Mouse (Mus musculus) adrenal gland, postnatal 36 days (tissue): Measurements from ENCODE around the gene Pgpep1. TPM values are rescaled to one million over a fixed set of nuclear protein-coding genes. Genes with fewer than 3 reads are reported as not detected.

ENCODE experiments used
- DNase-seq, 2 experiments: peaks; one replicate each; pipeline ENCODE4 v3.0.0; 2021; ENCODE audit warnings: mixed read lengths in 1 of 2
- total RNA-seq, 2 experiments: library from RNA; stranded (reverse); gene quantifications; 2 replicates each; pipeline ENCODE4 v1.2.3; 2021

The Pgpep1 gene
- total RNA-seq, 2 experiments from 2014 or later = 138 to 139 TPM

DNA sequence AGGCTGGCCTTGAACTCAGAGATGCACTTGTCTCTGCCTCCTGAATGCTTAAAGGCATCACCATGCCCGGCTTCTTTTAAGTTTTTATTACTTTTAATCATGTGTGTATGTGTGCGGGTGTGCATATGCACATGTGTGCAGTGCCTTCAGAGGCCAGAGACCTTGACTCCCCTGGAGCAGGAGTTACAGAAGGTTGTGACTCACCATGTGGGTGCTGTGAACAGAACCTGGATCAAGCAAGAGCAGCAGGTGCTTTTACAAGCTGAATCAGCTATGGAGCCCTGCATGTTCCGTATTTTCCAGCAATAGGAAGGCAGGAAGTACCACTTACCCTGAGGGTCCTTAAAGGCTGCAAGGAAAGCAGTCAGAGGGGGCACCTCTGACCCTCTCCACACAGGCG, 31.0 kb upstream of the Pgpep1 start:
- DNase-seq = no peak

DNA sequence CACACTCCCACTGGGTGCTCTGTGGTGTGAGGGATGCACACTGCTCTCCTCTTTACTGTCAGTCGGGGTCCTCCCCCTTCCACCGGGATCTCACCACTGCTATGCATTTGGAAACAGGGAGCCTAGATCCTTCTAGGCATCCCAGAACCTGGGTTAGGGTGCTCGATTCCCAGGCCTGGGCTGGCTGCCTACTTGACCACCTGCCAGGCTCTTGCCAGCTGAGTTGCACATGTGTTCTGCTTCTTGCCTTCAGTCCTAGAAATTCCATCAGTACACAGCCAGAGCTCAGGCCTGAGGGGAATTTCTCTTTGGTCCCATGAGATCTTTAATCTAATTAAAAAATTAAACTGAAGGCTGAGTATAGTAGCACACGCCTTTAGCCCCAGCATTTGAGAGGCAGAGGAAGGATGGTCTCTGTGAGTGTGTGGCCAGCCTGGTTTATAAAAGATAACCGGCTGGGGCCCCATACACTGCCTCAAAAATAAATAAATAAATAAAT, 29.8 kb upstream of the Pgpep1 start:
- DNase-seq = no peak

DNA sequence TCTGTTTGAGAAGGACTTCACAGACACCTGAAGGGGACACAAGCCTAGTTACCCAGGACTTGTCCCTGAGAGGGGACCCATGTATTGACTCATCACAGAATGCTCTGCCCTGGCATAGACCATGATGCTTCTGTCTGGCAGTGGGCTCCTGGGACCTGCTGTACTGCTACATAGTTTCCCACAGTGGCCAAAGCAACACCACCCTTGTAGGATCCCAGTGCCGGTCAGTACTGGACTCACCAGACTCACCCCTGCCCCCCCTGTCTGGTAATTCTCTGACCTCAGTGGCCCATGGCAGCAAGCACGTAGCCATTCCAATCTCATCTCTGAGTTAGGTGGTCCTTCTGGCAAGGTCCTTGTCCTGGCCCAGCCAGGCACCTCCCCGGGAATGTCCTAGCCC, 27.9 kb upstream of the Pgpep1 start:
- no peak for DNase-seq

DNA sequence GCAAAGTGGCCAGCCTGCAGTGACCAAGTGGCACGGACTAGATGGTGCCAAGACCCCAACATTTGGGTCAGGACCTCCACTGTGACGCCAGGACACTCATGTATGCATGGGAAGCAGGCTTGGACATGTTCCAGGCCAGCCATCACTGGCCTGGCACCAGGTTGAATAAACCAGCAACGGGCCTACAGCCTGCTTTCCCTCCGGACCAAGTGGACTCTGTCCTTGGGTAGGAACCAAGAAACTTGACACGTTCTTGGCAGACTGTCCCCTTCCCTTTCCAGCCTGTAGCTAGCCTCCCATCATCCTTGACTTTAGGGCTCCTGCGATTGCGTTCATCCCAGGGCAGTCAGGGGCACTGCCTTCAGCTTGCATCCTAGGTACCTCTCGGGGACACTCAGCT, 27.4 kb upstream of the Pgpep1 start:
- peak; percentile 83 to 87 for DNase-seq

DNA sequence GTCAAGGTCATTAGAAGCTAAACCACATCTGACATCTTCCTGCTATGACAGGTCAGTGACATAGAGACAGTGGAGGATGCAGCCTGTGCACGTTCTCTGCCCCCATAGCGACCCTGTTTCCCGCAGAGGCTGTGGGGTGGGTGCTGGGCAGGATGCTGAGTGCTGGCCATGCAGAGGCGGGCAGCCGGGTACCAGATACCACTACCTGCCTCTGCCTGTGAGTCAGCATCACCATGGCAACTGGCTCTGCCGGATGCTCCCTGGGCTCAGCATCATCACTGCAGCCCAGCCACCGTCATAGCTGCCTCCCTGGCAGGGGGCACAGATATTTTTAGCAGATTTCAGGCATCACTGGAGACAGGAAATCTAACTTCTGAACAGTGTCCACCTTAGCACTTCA, 24.1 kb upstream of the Pgpep1 start:
- no peak for DNase-seq

DNA sequence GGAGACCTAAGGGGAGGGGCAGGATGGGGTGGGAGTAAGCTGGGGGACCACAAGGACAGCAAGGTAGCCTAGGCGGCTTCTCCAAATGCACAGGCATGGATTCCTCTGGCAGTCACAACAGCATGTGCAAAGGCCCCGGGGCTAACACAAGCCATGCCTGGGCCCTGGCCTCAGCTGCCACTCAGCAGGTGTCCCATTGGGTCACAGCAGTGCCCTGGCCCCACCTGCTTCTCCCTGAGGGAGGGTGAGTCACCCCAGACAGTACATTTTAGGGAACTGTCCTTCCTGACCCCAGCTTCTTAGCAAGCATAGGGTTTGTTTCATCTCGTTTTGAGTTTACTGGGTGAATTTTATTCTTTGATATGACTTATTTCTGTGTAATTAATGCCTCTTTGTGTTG, 22.5 kb upstream of the Pgpep1 start:
- DNase-seq = peak in 1 of 2 experiments; percentile 52

DNA sequence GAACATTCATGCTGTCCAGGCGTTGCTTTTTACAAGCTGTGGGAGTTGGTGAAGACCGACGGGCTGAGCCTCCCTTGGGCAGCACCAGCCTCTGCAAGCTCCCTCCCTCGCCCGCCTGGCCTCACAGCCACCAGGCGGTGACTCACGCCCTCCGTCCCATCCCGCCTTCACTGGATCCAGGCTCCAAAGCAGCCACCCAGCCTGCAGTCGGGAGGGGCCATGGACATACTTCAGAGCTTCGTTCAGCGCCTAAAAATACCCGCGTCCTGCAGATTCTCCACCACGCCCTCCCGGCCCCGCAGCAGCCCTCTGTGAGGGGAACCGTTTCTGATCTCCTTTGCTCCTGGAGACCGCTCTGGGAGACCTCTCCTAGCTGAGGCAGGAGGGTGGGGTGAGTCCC, 22.0 kb upstream of the Pgpep1 start:
- DNase-seq = peak; percentile 92 to 93

DNA sequence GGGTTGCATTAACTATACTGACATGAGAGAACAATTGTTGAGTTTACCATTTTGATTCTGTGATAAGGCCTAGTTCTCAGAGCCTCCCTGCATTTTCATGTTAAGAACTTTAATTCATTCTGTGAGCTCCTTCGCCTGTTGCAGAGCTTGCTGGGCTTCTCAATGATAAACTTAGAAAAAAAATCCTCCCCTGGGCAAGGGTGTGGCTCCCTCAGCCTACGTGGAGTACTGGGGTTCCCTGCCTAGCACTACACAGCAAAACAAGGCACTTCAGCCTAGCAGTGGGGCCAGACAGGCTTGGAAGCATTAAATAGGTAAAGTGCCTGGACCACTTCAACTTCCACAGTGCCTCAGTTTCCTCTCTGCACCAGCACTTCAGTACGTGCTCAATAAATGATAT, 21.2 kb upstream of the Pgpep1 start:
- DNase-seq = no peak

DNA sequence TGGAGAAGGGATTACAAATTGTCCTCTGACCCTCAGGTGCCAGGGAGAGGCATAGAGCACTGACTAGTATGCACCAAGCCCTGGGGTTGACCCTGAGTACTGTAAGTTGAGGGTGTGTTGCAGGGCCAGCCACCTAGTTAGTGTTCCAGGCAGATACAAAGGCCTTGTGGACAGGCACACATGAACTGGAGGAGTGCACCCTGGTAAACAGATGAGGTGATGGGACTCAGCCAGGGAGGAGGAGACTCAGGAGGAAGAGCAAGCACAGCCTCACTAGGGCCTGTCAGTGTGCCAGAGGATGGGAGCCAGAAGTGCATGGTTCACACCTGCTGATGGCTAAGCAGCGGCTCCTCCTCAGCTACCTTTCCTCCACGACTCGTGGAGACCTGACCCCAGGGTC, 19.9 kb upstream of the Pgpep1 start:
- DNase-seq = no peak

DNA sequence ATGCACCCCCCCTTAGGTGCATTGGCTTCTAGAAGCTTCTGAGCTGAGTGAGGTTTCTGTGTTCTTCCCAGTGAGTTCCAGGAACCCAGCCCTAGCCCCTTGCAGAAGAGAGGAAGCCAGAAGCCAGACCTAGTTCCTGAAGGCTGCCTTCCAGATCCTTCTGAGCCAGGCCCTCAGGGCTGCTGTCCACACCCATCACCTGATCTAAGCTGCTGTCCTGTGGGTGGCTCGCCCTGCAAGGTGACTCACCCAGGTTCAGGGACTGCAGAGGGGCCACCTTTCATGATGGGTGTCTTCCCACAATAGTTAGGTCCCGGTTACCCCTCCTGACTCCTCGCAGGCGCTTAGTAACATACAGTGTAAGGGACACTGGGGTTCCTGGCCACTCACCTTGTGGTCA, 19.2 kb upstream of the Pgpep1 start:
- DNase-seq = no peak

DNA sequence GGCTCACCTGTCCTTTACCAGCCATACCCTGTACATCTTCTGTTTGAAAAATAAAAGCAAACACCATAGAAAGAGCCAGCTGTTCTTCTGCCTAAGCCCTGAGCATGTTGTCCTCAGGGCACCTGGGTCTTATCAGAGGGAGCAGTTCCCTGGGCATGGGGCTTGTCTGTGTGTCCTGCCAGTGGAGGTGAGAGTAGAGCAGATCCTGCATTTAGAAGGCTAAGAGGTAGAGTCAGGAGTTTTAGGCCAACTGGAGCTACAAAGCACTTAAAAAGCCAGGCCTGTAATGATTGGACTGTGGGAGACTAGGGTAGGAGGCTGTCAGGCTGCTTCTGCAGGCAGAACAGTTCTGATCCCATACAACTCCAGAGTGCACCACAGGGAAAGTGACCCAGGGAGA, 18.5 kb upstream of the Pgpep1 start:
- no peak for DNase-seq

DNA sequence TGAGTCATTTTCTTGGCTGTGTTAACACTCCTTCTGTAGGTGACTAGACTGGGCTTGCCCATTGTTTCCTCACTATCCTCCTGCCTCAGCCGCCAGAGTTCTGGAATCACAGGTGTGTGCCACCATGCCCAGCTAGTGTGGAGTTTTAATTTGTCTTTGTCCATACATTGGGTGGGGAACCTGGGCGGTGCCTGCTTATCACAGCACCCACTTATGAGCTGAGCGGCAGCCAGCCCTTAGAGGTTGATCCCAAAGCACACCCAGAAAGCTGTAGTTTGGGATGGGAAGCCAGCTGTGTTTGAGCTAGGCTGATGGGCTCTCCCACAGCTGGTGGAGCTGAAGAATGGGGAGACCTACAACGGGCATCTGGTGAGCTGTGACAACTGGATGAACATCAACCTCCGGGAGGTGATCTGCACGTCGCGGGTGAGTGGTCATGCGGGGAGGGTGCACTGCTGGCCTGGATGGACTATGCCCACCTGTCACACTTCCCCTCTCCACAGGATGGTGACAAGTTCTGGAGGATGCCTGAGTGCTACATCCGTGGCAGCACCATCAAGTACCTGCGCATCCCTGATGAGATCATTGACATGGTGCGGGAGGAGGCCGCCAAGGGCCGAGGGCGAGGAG, 17.4 kb upstream of the Pgpep1 start:
- DNase-seq = no peak

DNA sequence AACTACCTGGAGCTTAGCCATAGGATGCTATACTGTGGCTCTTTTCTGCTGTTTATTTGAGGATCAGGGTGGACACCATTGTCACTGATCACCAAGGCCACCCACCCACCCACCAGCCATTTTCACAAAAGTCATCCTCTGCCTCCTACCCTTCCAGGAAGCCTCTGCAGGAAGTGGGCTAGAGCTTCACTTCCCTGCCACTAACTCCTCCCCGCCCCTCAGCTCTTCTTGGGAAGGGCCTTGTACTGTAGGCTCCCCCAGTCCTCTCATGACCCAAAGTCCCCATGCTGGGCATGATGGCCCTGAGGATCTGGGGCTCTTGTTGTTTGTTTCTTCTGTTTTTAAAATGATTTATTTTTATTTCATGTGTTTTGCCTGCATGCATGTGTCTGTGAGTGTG, 15.1 kb upstream of the Pgpep1 start:
- DNase-seq = no peak

DNA sequence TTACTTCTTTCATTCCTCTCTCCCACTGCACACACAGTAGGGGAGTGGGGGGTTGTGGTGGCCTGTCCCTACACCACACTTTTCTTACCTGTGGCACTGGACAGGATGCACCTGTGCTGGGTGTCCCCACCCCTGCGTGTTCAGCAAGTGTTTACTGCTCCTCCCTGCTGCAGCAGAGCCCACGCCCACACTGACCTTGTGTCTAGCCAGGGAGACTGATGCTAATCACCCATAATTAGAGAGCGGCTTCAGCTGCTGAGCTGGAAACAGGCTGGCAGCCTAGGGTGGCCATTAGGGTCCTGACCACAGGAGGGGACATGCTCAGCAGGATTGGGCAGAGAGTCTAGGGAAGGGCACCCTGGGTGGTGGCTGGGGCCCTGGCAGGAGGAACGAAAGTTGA, 14.5 kb upstream of the Pgpep1 start:
- no peak for DNase-seq

DNA sequence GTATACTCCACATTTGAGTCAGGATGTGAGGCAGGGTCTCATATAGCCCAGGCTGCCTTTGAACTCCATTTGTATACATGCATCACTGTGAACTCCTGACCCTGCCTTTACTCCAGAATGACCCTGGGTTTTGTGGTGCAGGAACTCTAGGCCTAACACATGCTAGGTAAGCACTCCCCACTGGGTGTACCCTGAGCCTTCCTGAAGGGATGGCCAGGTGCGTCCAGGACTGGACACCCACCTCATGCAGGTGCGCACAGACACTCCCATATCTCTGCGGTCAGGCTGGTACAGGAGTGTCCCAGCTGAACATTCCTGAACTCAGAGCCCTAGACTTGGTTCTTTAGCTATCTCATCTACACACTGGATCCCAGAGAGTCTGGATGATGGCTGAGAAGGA, 13.9 kb upstream of the Pgpep1 start:
- DNase-seq = no peak

DNA sequence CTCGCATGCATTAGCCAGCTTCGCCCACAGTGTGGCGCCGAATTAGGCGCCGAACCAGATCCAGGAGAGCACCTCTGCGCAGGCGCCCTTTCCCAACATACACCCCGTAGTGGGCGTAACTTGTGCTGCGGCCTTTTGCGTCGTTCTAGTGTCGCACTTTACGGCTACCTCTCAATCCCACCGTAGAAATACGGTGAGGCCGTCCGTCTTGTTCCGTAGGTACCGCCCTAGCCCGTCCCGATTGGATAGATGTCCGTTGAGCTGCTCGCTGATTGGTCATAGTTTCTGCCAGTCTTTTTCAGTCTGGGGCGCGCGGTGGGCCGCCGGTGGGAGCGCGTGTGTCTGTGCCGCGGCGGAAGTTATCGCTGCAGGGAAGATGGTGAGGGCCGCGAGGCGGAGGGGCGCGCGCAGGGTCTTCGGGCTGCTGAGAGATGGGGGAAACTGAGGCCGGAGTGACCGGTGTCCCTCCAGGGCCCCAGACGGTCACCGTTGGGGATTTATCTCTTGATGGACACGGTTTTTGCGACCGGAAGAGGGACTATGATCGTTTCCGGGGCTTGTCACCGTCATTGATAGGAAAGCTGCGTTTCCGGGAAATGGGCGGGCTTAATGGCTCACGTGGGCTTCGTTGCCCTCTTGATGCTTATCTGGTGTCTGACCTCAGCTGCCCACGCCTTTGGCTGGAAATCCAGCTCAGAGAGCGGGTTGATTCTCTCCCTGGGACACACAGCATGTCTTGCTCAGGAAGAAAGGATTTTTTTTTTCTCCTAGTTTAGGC, 13.1 kb upstream of the Pgpep1 start, which contains the start of gene Lsm4:
Lsm4 (plus strand) TSS at position 170 of the 778 bp plus-strand sequence.
- DNase-seq = peak; percentile 96

DNA sequence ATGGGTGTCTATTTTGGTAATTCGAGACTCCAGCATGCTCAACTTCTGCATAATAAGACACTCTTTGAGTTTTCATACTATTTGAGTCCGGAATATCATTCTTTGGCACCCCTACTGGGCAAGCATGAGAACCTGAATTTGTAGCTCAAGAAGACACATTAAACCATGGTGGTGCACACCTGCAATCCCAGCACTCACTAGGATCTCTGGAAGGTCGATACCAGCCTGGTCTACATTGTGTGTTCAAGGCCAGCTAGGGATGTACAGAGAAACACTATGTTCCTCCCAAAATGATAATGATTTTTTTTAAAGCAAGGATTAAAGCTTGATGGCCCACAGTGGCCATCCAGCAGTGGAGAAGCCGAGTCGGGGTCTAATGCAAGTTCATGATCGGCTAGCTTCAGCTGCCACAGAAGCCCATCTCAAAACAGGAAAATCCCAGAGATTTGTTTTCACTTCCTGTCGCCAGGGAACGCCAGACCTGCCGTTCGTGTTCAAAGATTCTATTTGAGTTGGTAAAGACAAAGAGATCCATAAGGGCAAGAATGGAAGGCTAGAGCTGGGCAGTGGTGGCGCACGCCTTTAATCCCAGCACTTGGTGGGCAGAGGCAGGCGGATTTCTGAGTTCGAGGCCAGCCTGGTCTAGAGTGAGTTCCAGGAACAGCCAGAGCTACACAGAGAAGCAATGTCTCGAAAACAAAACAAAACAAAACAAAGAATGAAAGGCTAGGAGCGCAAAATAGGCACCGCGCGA, 12.3 kb upstream of the Pgpep1 start:
- no peak for DNase-seq

DNA sequence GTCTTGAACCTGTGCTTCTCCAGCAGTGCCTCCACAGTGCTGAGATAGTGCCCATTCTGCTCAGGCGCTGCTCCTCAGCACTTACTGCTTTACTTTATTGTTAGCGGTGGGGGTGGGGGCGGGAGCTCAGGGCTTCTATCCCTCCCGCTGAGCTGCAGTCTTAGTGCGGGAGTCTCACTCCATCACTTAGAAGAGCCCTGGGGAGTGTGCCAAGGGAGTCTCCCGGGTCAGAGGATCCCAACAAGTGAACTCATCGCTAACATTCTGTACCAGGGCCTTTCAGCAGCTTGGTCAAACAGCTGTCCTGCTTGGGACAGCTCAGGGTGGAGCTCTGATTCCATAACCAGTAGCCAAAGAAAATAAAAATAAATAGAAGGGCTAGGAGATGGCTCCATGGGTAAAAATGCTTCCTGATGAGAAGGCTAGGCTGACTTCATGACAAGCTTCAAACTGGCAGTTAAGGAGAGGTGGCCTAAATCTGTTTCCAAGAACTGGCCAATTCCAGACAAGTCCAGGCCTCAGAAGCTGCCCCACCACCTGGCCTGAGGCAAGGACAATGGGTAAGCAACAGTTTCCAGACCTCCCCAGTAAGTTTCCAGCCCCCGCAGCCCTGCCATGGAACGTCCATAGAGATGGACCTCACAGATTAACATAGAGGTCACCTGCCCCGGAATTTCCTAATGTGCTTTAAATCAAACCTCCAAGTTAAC, 11.6 kb upstream of the Pgpep1 start:
- DNase-seq = no peak

DNA sequence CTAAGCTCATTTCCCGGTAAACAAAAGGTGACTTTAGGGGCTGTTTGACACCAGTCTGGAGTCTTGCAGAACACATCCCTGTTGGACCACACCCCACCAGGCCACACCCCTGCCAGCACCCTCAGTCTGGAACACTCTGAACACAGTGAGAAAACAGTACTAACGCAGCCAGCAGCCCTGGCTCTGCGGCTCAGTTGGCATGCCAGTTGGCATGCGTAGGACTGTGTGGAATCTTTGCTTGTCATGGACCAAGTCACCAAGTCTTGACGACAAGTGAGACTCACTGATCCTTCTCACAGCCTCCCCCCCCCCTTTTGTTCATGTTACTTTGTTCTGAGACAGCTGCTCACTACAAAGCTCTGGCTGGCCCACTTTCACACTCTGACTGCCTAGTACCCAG, 6.9 kb upstream of the Pgpep1 start:
- no peak for DNase-seq

DNA sequence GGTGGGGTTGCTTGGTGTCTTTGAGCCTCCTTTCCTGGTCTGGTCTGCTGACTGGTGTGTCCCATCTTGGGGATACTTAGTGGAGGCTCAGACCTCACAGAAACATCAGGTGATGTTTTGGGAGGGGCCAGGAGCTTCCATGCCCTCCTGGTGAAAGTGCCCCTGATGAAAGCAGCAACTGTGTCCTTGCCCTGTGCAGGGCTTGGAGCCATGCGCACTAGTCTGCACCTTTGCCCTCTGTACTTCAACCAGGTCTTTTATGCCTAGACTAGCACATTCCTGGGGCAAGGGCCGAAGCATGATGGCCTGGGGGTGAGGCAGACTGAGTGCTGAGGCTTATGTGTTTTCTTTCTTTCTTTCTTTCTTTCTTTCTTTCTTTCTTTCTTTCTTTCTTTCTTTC, 5.4 kb upstream of the Pgpep1 start:
- DNase-seq = no peak

DNA sequence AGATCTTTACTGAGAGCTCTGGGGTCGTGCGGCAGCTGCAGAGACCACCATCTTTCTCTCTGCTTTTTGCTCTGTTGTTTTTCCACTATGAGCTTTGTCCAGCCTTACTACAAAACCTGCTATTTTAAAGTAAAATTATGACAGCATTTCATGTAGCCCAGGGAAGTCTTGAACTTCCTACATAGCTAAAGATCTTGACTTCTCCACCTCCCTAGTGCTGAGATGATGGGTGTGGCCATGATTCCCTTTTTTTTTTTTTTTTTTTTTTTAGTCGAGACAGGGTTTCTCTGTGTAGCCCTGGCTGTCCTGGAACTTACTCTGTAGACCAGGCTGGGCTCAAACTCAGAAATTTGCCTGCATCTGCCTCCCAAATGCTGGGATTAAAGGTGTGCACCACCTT, 4.4 kb upstream of the Pgpep1 start:
- DNase-seq = no peak

DNA sequence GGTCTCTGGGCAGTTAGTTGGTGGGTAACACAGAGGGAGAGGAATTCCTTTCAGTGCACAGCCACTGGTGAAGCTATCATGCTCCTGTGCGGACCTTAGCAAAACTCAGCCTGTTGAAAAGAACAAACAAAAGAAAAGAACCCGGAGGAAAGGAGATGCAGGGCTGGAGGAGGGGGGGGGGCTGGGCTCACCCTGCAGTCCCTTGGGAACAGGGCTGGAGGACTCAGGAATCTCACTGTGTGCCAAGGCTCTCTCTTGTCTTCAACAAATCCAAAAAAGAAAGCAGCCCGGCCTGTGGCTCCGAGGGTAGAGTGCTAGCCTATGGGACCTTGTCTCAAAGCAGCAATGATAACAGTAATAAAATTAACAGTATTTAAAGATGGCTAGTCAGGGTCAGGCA, 3.5 kb upstream of the Pgpep1 start:
- DNase-seq = no peak
